ENCODE assay signal across 24 mouse cellular contexts in genomic region chr19:25480820-25481219, GRCm38 (mm10). TPM values are rescaled to one million over a fixed set of nuclear protein-coding genes. Genes with fewer than 3 reads are reported as not detected.
"Had no signal": no experiment of that assay in that cellular context is flagged by ENCODE, and none has a peak within 500 bp of the region (broad histone marks: within the 10 kb centered on the region; RNA-seq: fewer than 3 reads in every experiment).

No protein-coding gene starts in this region.

- H3K4me2 ChIP-seq: lung, embryonic 14.5 days; midbrain, embryonic 11.5 days; midbrain, embryonic 13.5 days; midbrain, embryonic 15.5 days; neural tube, embryonic 12.5 days; stomach, embryonic 15.5 days had no signal

- H3K4me1 ChIP-seq: megakaryocyte, embryonic 14.5 days; midbrain, embryonic 13.5 days; midbrain, embryonic 15.5 days; neural tube, embryonic 12.5 days; stomach, embryonic 15.5 days had no signal

- H3K4me3 ChIP-seq: megakaryocyte, embryonic 14.5 days; midbrain, embryonic 13.5 days; midbrain, embryonic 15.5 days; neural tube, embryonic 12.5 days; stomach, embryonic 15.5 days had no signal

- H3K9ac ChIP-seq: lung, embryonic 14.5 days; midbrain, embryonic 13.5 days; midbrain, embryonic 15.5 days; neural tube, embryonic 12.5 days; stomach, embryonic 15.5 days had no signal

- ATAC-seq: midbrain, embryonic 13.5 days; midbrain, embryonic 15.5 days had no signal

- DNase-seq: lung, adult 18-20 months; lung, embryonic 14.5 days; lung, postnatal 14 days; lung, postnatal 36 days; right cerebral cortex, postnatal 14 days; thymus, adult 2 months; thymus, postnatal 25 days; thymus, postnatal 4 days had no signal

- H3K27me3 ChIP-seq: megakaryocyte, embryonic 14.5 days; midbrain, embryonic 15.5 days; neural tube, embryonic 12.5 days had no signal

- H3K9me3 ChIP-seq: midbrain, embryonic 15.5 days; stomach, embryonic 15.5 days had no signal

- H3K36me3 ChIP-seq: midbrain, embryonic 13.5 days; midbrain, embryonic 15.5 days; neural tube, embryonic 12.5 days; stomach, embryonic 15.5 days had no signal

- H3K27ac ChIP-seq: macrophage; midbrain, embryonic 13.5 days; midbrain, embryonic 15.5 days; neural tube, embryonic 12.5 days; stomach, embryonic 15.5 days; stomach, postnatal 0 days had no signal

RNA-seq across cellular contexts. Expression of gene Dmrt1, which starts 24.6 kb away (rescaled TPM):
- total RNA-seq: megakaryocyte progenitor cell, adult 5-6 weeks; midbrain, postnatal 0 days; monocyte, adult 5-6 weeks; neutrophil, adult 5-6 weeks had no signal
- polyA plus RNA-seq: lung, embryonic 14.5 days; lung, embryonic 16.5 days; macrophage; midbrain, embryonic 11.5 days; midbrain, embryonic 15.5 days; midbrain, postnatal 0 days; neural tube, embryonic 14.5 days; spleen, adult 2 months; stomach, embryonic 15.5 days; stomach, postnatal 0 days; thymus, adult 2 months; urinary bladder, adult 2 months had no signal
